Mouse (Mus musculus): ENCODE measurements around the gene Fut8.

The Fut8 gene

DNA sequence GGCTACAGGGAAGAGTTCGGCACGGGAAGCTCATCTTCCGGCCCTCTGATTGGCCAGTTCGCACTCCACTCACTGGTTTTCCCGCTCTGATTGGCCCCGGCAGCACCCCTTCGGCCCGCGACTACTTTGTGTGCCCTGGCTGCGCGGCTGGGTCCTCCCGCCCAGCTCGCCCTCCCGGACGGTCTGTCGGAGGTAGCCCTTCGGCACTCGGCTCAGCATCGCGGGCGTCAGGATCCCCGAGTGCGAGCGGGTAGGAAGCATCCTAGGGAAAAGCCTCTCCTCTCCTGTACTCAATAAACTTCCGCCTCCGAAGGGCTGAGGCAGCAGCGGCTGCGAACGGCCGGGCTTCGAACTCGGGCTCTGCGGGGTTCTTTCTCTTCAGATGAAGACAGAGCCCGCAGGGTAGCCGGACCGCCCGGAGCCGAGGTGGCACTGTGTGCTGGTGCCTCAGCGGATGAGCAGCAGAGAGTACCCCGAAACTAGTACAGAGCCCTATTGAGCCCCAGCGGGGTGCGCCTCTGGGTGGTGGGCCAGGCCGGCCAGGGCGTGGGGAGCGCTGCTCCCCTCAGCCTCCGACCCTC, at the start of gene Fut8:
Gene Fut8 (plus strand): TSS at position 176 of the 581 bp plus-strand sequence.
- ChIA-PET POLR2A (interaction anchor here in 3 of 4 experiments (0.5 to 2.3 kb wide), 42 partner anchors 11 to 1770 kb away, joined by 3 to 13 read pairs (median 4); partner anchors contain the start of genes Gphn (in 1 of the 3), Gpx2 (in 1 of the 3), Max (in 1 of the 3) and Wdr89 (in 1 of the 3)), CTCF (interaction anchor here (0.5 to 1.1 kb wide), 7 partner anchors 14 to 419 kb away, joined by 3 to 6 read pairs (median 3); no protein-coding TSS in a partner anchor)

DNA sequence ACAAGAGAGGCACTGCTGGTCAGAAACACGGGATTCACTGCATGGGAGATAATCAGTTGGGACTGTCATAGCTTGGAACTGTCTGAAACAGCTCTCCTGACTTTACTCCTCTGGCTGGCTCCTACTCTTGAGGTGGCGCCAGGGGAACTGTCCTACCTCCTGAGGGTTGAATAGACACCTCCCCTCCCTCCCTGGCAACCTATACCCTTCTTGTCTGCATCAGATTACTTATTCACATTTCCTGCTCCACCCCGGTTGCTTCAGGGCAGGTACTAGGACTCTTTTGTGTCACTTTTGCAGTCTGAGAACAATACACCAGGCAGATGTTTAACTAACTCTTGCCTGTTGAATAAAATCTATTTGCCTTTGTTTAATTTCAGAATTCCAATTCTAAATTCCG, 48.8 kb upstream of the Fut8 start:
- POLR2A ChIA-PET = interaction anchor here (0.6 to 3.4 kb wide), 9 partner anchors 8 to 1690 kb away, joined by 3 to 14 read pairs (median 3); no protein-coding TSS in a partner anchor
- CTCF ChIA-PET = interaction anchor here in 2 of 4 experiments (0.5 to 1.3 kb wide), 3 partner anchors 25 to 189 kb away, joined by 3 to 6 read pairs (median 4); no protein-coding TSS in a partner anchor

DNA sequence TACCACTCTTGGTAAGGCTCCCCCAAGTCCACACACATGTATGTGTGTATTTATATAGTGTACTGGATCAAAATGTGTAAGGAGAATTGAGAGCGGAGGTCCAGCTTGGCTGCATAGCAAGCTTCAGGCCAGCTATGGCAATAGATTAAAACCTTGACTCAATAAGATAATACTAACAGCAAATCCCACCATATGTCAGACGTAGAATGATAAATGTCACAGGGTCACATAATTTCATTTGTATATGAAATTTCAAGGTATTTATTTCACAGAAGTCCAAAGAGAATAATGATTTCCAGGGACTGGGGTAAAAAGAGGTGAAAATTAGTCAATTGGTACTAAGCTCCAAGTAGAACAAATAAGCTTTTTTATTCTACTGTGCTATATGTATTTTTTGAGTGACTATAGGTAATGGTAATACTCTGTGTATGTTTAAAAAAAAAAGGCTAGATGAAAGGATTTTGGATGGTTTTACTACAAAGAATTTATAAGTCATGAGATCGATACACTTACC, 47.9 kb upstream of the Fut8 start:
- CTCF ChIA-PET = interaction anchor here in 1 of 4 experiments (1.0 kb wide), 1 partner anchor 137 kb away, joined by 4 read pairs; no protein-coding TSS in a partner anchor

DNA sequence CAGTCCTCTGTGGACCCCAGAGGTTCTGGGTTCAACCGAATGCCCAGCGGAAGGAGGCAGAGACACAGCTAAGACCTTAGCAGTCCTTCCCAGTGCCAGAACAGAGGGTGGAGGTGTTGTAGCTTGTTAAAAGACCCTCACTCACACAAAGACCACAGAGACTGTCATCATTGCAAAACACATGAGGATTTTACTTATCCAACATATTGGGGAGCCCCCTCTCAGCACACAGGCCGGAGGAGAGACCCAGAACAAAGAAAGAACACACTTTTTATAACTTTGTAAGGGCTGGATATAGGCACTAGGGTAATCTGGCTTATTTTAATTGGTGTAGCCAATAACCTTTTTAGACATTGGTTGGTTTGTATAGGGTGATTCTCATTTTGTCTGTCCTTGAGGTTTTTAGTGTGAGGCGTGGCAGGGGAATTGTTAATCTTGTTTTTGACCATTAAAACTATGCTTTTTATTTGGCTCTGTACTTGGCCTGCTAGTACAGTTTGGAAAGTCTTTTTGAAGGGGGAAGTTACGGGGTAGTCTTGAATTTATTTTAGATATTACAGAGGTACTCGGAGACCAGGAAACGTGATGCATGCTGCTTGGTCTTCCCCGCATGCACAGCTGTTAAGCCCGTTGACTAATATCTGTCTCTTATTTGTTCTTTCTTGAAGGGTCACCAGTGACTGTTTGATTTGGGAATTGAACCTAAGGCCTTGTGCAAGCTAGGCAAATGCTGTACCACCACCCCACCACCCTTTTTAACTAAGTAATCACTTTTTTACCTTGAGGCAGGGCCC, 46.2 kb upstream of the Fut8 start:
- CTCF ChIA-PET = interaction anchor here in 1 of 4 experiments (0.7 kb wide), 1 partner anchor 296 kb away, joined by 6 read pairs; no protein-coding TSS in a partner anchor
- POLR2A ChIA-PET = interaction anchor here in 2 of 4 experiments (0.6 to 1.5 kb wide), 2 partner anchors 14 to 226 kb away, joined by 3 to 6 read pairs; no protein-coding TSS in a partner anchor

More for the DNA sequence above, 47.9 kb upstream of the Fut8 start:
- POLR2A ChIA-PET = interaction anchor here in 3 of 4 experiments (0.6 to 3.4 kb wide), 8 partner anchors 8 to 483 kb away, joined by 3 to 14 read pairs (median 3); no protein-coding TSS in a partner anchor

DNA sequence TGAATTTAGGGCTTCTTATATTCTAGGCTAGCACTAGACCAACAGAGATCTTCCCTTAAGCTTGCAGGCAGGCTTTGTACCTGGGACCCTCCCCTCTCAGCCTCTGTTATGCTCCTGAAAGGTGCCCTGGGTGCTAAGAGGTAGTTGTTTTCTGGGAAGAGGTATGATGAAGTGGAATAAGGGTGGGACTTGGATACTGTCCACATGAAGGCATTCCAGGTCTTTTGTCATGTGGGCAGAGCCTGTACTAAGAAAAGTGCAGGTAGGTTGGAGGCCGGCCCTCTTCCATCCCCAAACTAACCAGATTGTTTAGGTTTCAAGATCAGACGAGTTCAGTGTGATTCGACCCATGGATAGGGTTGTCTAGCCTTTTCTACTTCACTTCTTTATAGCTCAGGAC, 45.2 kb upstream of the Fut8 start:
- CTCF ChIA-PET = no interaction called here
- POLR2A ChIA-PET = interaction anchor here in 1 of 4 experiments (1.2 kb wide), 1 partner anchor 12 kb away, joined by 4 read pairs; no protein-coding TSS in a partner anchor

DNA sequence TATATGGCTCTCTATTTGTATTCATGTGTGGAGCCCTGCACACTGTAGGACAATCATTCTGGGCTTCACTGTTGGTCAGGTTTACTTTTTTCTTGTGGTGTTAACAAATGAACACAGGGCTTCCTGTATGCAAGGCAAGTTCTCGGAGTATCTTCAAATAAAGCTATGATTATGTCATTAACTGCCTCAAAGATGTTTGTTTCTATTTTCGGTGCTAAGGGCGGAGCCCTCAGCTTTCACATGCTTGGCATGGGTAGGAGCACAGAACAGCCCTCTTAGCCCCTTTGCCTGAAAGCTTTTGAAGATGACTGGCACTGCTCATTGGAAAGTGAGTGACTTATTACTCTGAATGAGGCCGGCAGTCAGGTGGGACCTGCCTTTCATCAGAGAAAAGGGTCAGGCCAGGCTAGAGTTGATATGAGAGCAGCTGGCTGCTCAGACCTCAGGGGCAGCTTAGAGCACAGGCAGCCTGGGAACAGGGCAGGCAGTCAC, 44.7 kb upstream of the Fut8 start:
- ChIA-PET CTCF (no interaction called here), POLR2A (interaction anchor here in 1 of 4 experiments (1.2 kb wide), 1 partner anchor 12 kb away, joined by 4 read pairs; no protein-coding TSS in a partner anchor)

DNA sequence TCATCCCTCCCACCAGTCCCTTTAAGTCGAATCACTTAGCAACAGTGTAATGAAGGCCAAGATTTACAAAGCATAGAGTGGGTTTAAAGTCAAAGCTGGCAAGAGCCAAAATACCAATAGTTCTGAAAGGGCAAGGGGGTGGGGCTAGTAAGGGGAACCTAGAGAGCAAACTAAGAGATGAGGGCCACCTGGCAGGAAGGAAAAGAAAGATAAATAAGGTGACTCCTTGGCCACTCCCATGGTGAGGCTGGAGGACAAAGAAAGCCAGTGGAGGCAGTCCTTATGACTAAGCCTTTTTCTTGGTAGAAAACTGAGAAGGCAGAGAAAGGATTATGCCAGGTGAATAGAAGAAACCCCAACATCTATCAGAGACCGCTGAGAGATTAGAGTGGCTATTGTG, 42.9 kb upstream of the Fut8 start:
- ChIA-PET POLR2A (no interaction called here), CTCF (no interaction called here)

DNA sequence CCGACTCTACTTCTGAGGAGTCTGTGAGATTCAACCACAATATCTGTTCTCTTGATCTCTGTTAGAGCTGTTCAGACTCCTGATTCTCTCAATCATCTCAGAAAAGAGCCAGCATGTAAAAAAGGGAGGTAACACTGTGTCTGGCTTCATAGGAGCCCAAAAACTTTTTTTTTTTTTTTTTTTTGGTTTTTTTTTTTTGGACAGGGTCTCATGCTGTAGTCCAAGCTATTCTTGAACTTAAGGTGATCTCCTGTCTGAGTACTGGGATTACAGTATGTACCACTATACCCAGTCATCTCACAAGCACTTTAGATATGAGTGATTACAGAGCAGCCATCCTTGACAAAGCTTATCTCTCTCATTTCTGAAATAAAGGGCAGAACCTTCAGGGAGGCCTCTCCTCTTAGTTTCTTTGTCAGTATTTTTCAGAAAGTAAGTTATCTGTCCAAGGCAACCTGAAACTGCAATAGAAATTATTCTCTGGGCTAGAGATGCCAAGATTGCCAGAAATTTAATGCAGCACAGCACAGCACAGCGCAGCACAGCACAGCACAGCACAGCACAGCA, 41.3 kb upstream of the Fut8 start:
- ChIA-PET POLR2A (interaction anchor here in 2 of 4 experiments (0.6 to 1.8 kb wide), 5 partner anchors 16 to 187 kb away, joined by 3 to 4 read pairs (median 3); partner anchors contain the start of gene Fut8 (in 1 of the 2)), CTCF (no interaction called here)

DNA sequence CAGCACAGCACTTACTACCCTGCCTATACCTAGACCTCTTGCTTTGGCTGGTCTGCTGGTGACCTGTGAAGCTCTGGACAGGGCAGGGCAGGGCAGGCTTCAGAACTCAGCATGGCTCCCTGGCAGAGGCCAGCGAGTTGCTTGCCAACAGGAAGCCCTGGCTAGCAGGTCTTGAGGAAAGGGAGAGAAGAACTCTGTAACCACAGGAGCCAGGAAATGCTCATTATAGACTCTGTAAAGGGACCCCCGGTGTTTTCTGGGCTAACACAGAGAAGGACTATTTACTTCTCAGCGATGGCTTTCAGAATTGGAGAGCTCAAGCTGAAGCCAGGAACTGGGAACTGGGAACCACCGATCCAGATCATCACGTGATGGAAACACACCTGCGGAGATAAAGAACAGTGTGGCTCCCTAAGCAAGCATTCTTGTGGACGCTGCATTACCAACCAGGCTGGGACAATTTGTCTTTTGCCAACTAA, 40.8 kb upstream of the Fut8 start:
- POLR2A ChIA-PET = interaction anchor here in 3 of 4 experiments (0.6 to 1.8 kb wide), 9 partner anchors 8 to 188 kb away, joined by 3 to 5 read pairs (median 3); partner anchors contain the start of gene Fut8 (in 1 of the 3)
- CTCF ChIA-PET = no interaction called here

DNA sequence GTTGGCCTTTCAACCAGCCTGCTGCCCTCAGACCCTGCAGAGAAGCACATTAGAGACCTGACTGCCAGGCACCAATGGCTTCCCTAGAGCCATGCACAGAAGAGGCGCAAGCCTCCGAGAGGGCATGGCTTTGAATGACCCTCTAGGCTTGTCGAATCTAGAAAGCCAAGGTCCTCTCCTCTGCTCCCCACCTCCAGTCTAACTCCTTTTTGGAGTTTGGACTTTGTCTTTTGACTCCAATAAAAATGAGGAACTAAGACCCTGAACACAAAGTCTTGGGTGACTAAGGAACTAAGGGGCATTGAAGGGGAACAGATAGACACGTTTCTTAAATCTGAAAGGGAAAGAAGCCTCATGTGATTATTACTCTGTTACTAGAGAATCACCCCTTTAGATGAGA, 39.7 kb upstream of the Fut8 start:
- CTCF ChIA-PET = no interaction called here
- POLR2A ChIA-PET = interaction anchor here in 2 of 4 experiments (1.0 to 1.6 kb wide), 6 partner anchors 9 to 41 kb away, joined by 3 to 6 read pairs (median 4); partner anchors contain the start of gene Fut8 (in 1 of the 2)

DNA sequence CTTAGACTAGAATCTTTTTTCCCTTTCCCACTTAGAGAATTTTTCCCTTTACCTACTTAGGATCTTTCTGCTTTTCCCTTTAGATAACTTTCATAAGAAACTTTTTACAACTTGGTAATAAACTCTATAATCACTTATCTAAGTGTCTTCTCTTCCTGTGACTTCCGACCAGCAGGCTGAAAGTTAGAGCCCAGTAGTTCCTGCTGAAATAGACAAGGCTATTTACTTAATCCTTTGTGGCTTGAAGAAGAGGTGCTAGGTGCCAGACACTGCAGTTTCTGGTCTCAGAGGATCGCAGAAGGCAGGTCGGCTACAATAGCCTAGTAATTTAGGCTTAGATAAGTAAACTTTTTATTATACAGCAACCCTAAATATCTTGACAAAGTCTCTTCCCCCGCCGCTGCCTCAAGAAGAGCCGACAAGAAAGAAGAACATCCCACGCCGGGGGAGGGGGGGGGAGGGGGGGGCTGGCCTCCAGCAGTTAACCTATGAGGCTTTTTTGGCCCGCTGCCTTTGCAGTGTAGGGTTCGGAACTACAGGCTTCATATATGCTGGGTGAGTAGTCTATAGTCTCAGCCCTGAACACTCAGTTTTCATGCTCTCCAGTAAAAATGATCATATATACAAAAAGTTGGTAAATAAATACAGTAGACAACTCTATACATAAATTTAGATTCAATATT, 36.3 kb upstream of the Fut8 start:
- ChIA-PET CTCF (no interaction called here), POLR2A (no interaction called here)

DNA sequence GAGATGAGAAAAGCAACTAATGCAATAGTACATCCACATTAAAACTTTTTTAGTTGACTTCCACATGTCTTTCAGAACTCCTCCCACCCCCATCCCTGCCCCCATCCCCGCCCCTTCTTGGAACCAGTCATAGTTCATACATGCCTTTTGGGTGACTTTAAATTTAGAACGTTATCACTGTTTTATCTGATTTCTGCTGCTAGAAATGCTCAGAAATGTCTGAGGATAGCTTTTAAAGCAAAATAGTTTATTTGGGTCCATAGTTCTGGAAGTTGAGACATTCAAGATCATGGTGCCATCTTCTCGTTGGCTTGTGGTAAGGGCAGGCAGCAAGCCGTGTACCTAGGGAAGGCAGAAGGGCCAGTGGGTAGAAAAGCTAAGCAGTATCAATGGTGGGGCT, 34.8 kb upstream of the Fut8 start:
- POLR2A ChIA-PET = interaction anchor here in 1 of 4 experiments (0.6 to 1.4 kb wide), 5 partner anchors 13 to 967 kb away, joined by 3 to 5 read pairs (median 3); partner anchors contain the start of gene Fut8
- CTCF ChIA-PET = interaction anchor here in 1 of 4 experiments (0.6 kb wide), 1 partner anchor 802 kb away, joined by 3 read pairs; no protein-coding TSS in a partner anchor

DNA sequence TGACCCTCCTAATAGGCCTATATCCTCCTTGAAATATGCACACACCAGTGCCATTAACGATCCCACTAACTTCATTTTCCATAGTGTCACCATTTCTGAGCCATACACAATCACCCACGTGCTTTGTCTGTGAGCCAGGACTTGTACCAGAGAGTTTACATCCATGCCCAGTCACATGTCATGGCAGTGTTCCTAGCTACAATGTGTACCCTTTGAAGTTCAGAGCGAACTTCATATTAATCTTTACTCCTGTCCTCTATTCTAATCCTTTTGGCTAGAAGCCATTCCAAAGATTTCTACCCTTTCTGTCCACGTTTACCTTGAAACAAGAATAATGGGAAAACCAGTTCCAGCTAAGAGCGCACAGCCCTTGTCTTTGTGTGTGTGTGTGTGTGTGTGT, 31.1 kb upstream of the Fut8 start:
- ChIA-PET POLR2A (interaction anchor here in 1 of 4 experiments (0.6 kb wide), 1 partner anchor 30 kb away, joined by 10 read pairs; no protein-coding TSS in a partner anchor), CTCF (no interaction called here)

DNA sequence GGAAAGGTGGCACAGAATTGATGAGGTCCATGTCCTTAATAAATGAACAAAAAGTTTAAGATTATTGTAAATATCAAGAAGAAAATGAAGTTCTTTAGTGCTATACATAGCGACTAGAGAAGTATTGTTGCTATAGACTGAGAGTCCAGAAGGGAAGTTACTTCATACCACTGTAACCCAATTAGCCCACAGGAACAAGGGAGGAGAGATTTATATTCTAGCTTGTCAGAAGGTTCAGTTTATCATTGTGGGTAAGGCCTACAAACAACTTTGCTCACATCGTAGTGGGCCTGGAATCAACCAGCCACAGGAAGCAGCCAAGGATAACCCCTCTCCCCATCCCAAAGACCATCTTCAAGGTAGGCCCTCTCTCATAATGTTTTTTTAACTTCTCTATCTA, 29.9 kb upstream of the Fut8 start:
- CTCF ChIA-PET = no interaction called here
- POLR2A ChIA-PET = interaction anchor here in 1 of 4 experiments (1.5 kb wide), 1 partner anchor 11 kb away, joined by 4 read pairs; no protein-coding TSS in a partner anchor

DNA sequence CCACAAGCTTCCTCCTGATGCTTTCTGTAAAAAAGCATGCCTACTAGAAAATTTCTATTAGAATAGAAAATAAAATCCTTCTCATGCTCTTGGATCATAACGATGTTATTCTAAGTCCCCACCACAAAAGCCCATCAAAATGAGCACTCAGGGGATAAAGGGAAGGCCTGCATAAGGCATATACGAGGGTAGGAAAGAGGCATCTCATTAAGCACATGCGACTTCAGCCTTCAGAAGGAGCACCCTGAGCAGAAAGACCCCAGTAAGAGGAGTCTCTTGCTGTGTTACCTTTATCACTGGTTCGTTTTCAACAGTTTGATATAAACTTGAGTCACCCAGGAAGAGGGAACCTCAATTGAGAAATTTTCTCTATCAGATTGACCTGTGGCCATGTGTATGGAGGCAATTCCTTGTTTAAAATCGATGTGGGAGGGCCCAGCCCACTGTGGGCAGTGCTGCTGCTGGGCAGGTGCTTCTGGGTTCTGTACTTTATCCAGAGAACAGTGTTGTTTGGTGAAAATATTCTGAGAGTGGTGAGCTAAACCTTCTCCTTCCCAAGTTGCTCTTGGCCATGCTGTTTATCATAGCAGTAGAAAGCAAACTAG, 29.2 kb upstream of the Fut8 start:
- POLR2A ChIA-PET = interaction anchor here in 1 of 4 experiments (0.6 to 1.5 kb wide), 2 partner anchors 10 to 12 kb away, joined by 4 read pairs; no protein-coding TSS in a partner anchor
- CTCF ChIA-PET = no interaction called here

DNA sequence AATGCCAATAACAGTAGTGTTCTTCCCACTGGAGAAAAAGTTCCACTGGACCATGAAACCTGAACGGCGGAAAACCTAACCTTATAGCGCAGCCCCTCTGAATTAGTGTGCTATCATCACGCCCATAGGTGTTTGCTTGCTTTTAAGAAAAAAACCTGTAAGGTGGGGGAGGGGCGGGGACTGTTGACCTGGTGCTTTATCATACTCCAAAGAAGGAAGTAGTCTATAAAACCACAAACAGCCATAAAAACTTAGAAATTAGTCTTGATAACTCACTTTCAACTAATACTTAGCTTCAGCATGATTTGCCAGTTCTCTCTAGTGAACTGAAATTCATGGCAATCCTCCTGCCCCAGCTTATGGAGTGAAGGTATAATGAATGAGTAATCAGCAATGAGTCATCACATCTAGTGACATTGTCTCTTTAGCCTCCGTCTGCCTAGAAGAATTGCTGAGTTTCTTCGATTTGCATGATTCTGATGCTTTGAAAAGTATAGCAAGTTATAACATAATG, 26.2 kb upstream of the Fut8 start:
- POLR2A ChIA-PET = interaction anchor here in 1 of 4 experiments (1.2 to 1.5 kb wide), 2 partner anchors 15 to 26 kb away, joined by 3 to 6 read pairs; partner anchors contain the start of gene Fut8
- CTCF ChIA-PET = no interaction called here
